Mouse (Mus musculus): ENCODE data around the gene Gm29797. TPM values are rescaled to one million over a fixed set of nuclear protein-coding genes. Genes with fewer than 3 reads are reported as not detected.
A peak's percentile ranks its signal among the peaks of the same experiment; 100 is the strongest.

The Gm29797 gene
- polyA plus RNA-seq, 1 experiment from 2014 or later: 0.44 TPM

DNA sequence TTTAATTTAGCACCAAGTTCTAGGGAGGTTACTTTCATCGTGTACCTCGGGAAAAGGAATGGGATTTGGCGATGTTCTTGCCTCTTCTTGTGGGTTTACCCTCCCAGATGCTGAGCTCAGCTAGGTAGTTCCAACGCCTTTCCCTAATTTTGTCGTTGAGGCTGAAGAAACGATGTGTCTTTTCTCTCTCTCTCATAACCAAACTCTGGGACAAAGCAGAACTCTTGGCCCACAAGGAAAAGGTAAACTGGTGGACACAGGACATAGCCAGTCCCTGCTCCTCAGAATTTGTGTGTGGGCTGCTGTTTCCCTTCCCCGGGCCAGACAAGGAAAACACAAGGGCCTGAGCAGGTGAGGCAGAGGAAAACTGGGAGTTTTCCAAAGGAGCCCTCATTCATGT lies 15.2 kb downstream of the Gm29797 start:
- DNase-seq (ENCODE audit: low spot score): no peak

GRCm38 (mm10) chr2:181673501-181673900 lies 16.7 kb downstream of the Gm29797 start:
- DNase-seq (ENCODE audit: low spot score): no peak

- no peak for DNase-seq (ENCODE audit: low spot score)
These were observed 18.1 kb downstream of the Gm29797 start for GRCm38 (mm10) chr2:181674934-181675333.

GRCm38 (mm10) chr2:181675454-181675853 lies 18.6 kb downstream of the Gm29797 start:
- DNase-seq (ENCODE audit: low spot score): no peak

- DNase-seq (ENCODE audit: low spot score): no peak
These were observed 19.6 kb downstream of the Gm29797 start for GRCm38 (mm10) chr2:181676424-181676823.

- no peak for DNase-seq (ENCODE audit: low spot score)
These were observed 20.4 kb downstream of the Gm29797 start for GRCm38 (mm10) chr2:181677096-181677754.

GRCm38 (mm10) chr2:181677755-181678098 lies 20.9 kb downstream of the Gm29797 start:
- no peak for DNase-seq (ENCODE audit: low spot score)

DNA sequence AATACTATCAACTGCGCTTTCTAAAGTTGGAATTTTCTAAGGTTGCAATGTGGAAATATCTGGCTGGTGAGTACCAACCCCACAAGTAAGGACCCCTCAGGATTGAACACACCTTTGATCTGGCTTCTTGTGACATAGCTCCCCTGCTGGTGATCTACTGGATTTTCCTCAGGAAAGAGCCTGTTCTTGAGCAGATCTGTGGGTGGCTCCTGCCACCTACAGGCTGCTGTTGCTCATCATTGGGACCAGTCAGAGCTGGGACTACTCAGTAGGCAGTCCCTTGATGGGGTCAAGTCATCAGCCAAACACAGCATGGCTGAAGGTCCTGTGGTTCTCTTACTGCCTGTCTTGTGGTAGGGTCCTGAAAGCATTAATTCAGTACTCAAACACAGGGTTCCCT lies 21.9 kb downstream of the Gm29797 start:
- peak; percentile 89 for DNase-seq (ENCODE audit: low spot score)

DNA sequence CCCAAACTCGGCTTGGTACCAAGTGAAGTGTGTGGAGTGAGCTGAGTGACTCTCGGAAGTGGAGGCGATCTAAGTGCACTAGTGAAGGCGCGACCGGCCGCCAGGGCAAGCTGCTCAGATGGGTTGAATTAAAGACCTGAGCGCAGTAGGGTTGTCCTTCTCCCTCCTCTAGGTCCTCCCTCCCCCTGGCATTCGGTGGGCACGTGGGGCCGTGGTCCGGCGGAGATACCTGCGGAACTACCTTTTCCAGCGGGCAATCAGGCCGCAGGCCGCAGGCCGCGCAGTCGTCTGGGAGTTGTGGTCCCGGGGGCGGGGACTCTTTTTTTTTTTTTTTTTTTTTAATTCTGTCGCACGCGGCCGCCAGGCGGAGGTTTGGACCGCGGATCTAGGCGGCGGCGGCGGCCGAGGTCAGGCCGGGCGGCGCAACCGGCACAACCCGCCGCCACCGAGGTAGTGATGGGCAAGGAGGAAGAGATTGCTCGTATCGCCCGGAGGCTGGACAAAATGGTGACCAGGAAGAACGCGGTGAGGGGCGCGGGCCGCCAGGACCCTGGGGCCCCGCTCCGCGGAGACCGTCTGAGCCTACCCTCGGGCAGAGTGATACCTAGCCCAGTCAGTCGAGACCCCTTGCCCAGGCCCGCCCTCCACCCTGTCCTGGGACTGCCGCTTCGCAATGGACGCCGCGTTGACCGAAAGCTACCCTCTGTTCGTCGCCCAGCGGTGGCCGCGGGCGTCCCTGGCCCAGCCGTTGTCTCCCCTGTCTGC lies 23.3 kb downstream of the Gm29797 start, which contains the start of gene Tcea2:
Gene Tcea2, plus strand, starts transcription at position 360 of the 765 bp plus-strand sequence.
- DNase-seq (ENCODE audit: low spot score): peak; percentile 59

GRCm38 (mm10) chr2:181680716-181681117 lies 23.9 kb downstream of the Gm29797 start:
- DNase-seq (ENCODE audit: low spot score): no peak

DNA sequence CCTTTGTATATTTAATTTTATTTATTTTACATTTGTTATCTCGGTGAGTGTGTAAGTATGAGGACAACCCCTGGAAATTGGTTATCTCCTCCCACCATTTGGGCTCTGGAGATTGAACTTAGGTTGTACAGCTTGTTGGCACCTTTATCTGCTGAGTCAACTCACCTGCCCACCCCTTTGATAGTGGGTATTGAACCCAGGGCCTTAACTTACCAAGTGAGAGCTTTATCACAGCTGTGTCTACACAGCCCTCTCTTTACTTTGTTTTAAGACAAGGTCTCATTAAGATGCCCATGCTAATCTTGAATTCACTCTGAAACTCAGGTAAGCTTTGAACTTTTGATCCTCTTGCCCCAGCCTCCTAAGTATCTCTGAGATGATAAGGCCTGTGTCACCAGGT lies 25.1 kb downstream of the Gm29797 start:
- no peak for DNase-seq (ENCODE audit: low spot score)

DNA sequence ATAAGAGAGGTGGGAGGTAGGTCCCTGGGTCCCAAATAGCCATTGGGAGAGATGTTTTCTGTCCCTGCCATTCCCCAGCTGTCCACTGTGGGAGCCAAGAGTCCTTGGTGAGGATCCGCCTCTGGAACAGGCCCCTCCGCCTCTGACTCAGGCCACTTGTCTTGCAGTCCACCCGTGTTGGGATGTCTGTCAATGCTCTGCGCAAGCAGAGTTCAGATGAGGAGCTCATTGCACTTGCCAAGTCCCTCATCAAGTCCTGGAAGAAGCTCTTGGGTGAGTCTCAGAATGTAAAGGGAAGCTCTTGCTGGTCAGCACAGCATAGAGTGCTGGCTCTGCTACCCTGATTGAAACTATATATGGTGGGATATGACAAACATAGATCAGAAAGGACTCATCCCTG lies 26.5 kb downstream of the Gm29797 start:
- DNase-seq (ENCODE audit: low spot score): no peak

DNA sequence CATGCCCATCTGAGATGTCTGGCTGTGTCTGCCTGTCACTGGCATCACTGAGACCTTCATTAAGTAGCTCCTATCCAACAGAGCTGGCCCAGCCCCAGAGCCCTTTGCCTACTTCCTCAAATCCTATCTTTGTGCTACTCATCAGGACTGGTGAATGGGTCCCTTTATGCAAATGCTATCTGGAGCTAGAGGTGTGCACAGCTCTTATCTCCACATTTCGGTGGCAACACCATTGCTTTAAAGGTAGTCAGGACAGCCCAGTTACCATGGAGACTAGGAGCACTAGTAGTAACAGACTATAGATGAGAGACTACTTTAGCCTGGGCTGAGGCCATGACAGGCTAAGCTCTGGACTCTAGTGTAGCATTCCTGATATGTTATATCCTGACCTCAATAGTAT lies 27.9 kb downstream of the Gm29797 start:
- no peak for DNase-seq (ENCODE audit: low spot score)

GRCm38 (mm10) chr2:181685686-181686085 lies 28.9 kb downstream of the Gm29797 start:
- DNase-seq (ENCODE audit: low spot score): no peak

- DNase-seq (ENCODE audit: low spot score): no peak
These were observed 30.8 kb downstream of the Gm29797 start for GRCm38 (mm10) chr2:181687586-181687985.

DNA sequence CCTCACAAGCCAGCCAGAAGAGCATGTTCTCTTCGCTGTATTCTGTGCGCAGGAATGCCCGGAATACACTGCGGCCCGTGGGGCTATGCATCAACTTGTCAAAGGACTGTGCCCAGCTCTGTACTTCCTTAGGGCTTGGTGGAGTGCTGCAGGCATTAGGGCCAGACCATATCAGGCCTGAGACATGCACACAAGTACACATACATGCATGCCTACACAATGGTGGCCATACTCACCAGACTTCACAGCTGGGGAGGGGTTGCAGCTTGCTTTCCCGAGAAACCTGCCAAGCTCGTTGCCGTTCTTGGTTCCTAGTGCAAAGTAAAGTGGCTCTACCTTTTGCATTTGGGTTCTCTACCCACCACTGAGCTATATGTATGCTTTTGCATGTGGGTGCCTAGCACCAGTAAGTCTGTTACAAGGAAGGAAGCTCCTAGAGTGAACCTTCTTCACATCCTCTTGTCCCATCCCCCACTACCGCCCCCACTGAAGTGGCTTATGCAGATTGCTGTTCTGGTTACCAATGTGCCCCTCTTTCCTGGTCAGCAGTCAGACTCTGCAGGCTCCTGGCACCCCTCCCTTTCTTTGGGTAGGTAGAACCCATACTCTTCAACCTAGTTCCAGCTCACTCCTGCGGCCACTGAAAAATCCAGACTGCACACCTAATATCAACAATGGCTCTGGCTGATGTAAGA lies 32.8 kb downstream of the Gm29797 start:
- DNase-seq (ENCODE audit: low spot score): no peak

DNA sequence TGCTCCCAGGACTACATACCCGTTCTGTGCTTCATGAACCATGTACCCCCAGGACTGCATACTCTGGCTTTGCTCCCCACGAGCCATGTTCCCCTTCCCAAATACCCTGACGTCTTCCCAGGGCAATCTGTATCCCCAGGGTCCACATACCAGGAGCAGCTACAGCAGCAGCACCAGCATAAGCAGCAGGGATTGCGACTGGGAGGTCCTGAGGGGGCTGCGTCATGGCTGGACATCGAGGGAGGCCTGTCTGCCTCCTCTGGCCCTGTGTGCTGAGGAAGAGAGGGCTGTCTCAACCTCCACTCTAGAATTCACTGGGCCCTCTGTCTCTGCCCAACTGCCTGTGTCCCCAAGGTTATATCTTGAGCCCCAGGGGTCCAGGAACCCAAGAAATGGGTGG lies 34.2 kb downstream of the Gm29797 start:
- DNase-seq (ENCODE audit: low spot score): no peak

GRCm38 (mm10) chr2:181691571-181691970 lies 34.7 kb downstream of the Gm29797 start:
- DNase-seq (ENCODE audit: low spot score): peak; percentile 43

- DNase-seq (ENCODE audit: low spot score): no peak
These were observed 35.5 kb downstream of the Gm29797 start for GRCm38 (mm10) chr2:181692304-181692703.

GRCm38 (mm10) chr2:181693339-181694280 lies 36.8 kb downstream of the Gm29797 start, which contains the start of gene Rgs19:
TSS of gene Rgs19 (minus strand) at chr2:181693977.
- peak; percentile 85 for DNase-seq (ENCODE audit: low spot score)

- no peak for DNase-seq (ENCODE audit: low spot score)
These were observed 37.7 kb downstream of the Gm29797 start for GRCm38 (mm10) chr2:181694581-181694980.

Data from thymus, postnatal 0 days (tissue).